Mouse (Mus musculus) bone marrow macrophage, adult 2 months (primary cell): ENCODE results near the gene Rcor3.

Experiments used
- CTCF ChIP-seq: IDR thresholded peaks from 2 replicates; pipeline ENCODE4 v1.5.1; 2012; ENCODE audit warnings: low read depth, mild to moderate bottlenecking, low read length, moderate library complexity
- POLR2A ChIP-seq: IDR thresholded peaks from 2 replicates; pipeline ENCODE4 v1.6.1; 2012; ENCODE audit warnings: mild to moderate bottlenecking, low read depth, low read length, borderline replicate concordance

GRCm38 (mm10) chr1:192074824-192075223 lies 63.0 kb downstream of the Rcor3 start:
- TF ChIP-seq CTCF (no peak), POLR2A (no peak)
